Mouse (Mus musculus) thymus, adult 2 months (tissue): ENCODE results near the gene Foxm1.

Source experiments
- CTCF ChIP-seq: fragments of 200-500 bp; IDR thresholded peaks from 2 replicates; pipeline ENCODE4 v1.5.1; 2012; ENCODE audit warnings: mild to moderate bottlenecking, control low read depth, low read length, moderate library complexity, borderline replicate concordance; ENCODE audit not compliant: control insufficient read depth, poor library complexity, insufficient read depth; ENCODE audit errors: extremely low read depth
- POLR2A ChIP-seq: fragments of 200-500 bp; IDR thresholded peaks from 2 replicates; pipeline ENCODE4 v1.6.1; 2012; ENCODE audit warnings: mild to moderate bottlenecking, low read length, control low read depth, moderate library complexity; ENCODE audit not compliant: control insufficient read depth, poor library complexity, insufficient read depth; ENCODE audit errors: extremely low read depth

GRCm38 (mm10) chr6:128385026-128385425, 22.3 kb downstream of the Foxm1 start:
- TF ChIP-seq CTCF, result no peak
- no peak for TF ChIP-seq POLR2A
